Mouse (Mus musculus): ENCODE data around the gene Gm5617. TPM values are rescaled to one million over a fixed set of nuclear protein-coding genes. Genes with fewer than 3 reads are reported as not detected.
"Not testable (repeated sequence)": the region's sequence is repeated elsewhere in the genome, so short reads cannot be mapped to it uniquely, and the experiment has no call there.

The Gm5617 gene
- polyA plus RNA-seq (2017; shearing (Covaris generic)): 10 to 100 TPM; 13.9 to 24.9 TPM

- peak; percentile 97 for ATAC-seq
These were observed at the start of gene Gm5617, which contains the start of gene Rbm7 for GRCm38 (mm10) chr9:48494817-48495547. Gm5617 (plus strand) TSS chr9:48495442. Rbm7 (minus strand) TSS chr9:48495299.

DNA sequence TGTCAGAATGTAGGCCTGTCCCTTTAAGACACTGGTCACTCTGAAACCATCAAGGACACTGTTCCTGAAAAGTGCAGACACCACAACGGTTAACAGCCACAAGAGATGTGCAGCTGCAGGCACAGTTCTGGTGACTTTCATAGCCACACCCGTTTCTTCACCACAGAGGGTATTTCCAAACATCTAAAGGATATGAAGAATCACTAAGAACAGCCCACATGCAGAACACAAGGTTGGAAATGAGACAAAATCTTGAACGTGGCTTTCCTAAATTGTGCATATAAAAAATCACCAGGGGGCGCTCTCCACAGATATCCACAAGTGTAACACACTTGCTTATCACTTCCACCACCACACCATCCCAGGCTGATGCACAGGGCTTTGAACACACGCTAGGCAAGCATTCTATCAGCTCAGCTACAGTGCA is 47.4 kb upstream of the Gm5617 start:
- peak; percentile 46 for ATAC-seq

- ATAC-seq: peak; percentile 87
These were observed 45.2 kb upstream of the Gm5617 start for GRCm38 (mm10) chr9:48450066-48450465.

- no peak for ATAC-seq
These were observed 39.3 kb upstream of the Gm5617 start for GRCm38 (mm10) chr9:48455961-48456360.

DNA sequence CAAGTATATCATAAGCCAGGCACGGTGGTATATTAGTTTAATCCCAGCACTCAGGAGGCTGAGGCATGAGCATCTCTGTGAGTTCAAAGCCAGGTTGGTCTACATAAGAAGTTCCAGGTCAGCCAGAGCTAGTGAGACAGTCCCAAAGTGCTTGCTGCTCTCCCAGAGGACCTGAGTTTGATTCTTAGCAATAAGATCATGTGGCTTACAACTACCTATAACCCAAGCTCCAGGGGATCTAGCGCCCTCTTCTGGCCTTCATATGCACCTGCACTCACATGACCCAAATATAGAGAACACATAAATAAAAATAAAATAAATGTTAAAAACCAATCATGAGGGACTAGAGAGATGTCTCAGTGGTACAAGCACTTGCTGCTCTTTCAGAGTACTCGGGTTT is 36.4 kb upstream of the Gm5617 start:
- ATAC-seq: no peak

DNA sequence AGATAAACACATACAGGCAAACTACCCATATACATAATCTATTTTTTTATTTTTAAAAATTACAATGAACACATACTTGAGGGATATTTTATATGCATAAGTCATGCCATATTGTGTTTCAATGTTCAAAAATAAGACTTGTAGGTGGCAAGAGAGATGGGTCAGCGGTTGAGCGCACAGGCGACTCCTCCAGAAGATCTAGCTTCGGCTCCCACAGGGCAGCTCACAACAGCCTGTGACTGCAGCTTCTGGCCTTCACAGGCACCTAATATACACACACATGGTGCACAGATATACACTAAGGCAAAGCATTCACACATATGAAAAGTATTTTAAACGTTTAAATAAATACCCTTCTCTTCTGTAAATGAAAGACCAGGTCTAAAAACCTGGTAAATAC is 35.9 kb upstream of the Gm5617 start:
- ATAC-seq: no peak

DNA sequence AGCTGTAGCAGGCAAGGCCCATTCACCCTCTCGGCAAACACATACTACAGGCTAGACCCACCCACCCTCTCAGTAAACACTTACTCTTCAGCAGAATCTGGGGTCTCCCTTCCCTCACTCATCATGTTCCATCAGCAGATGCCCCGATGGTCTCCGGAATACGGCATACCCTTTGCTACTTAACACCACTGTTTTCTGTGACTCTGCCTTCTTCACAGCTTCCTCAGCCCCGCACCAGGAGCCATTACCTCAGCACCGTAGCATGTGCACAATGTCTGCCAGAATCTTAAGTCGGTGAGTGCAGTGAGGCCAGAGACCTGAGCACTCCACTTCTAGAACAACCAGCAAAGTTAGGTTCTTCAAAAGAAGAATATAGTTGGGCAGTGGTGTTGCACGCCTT is 34.5 kb upstream of the Gm5617 start:
- no peak for ATAC-seq

DNA sequence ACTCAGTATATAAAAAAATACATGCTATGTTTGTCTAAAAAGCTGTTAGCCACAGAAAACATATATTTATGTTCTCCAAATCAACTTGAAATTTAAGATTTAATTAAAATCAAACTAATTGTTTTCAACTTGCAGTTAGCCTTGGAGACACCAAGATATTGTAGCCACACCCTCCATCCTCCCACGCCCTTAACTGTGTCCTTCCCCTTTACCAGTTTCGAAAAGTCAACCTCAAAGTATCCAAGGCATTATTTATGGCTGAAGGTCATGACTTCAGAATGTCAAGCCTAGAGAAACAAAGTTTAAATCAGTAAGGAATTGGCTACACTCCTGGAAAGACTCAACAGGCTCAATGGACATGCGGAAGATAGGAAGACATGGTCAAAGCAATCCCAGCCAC is 33.7 kb upstream of the Gm5617 start:
- no peak for ATAC-seq

DNA sequence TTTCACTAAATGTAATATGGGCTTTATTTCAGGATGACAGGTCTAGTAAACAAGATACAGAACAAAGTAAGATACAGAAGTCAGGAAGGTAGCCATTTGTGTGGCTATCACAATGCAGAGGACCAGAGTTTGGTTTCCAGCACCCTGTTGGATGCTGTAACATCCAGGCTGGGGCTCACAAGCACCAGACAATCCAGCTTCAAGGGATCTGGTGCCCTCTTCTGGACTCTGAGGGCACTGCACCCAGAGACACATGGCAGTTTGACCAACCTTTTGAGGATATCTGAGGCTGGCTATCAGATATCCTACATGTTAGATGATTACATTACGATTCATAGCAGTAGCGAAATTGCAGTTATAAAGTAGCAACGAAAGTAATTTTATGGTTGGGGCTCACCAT is 29.6 kb upstream of the Gm5617 start:
- no peak for ATAC-seq

- ATAC-seq: peak; percentile 53
These were observed 28.4 kb upstream of the Gm5617 start for GRCm38 (mm10) chr9:48466804-48467203.

GRCm38 (mm10) chr9:48467471-48467870 is 27.8 kb upstream of the Gm5617 start:
- not testable (repeated sequence) for ATAC-seq

DNA sequence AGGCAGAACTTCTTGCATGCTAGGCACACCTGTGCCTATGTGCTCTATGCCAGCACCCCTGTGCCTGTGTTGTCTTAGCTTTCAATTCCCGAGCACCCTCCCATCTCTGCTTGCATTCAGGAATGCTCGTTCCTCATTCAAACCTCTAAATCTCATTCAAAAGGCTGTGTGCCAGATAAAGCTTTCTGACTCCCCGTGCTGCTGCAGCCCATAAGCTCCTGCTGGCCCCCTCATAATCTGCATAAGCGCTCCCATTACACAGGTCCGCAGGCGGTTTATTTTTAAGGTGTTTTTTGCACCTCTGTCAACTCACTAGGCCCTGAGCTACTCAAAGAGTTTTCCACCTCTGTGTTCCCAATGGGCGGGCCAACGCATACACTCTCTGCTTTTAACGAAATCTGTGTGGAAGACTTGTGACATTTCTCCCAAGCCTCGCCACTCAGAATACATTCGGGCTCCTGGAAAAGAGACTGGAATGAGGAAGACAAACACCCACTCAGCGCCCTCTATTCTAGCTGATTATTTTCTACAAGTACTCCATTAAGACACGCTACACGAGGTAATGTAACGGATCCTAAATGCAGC is 22.7 kb upstream of the Gm5617 start:
- ATAC-seq: no peak

DNA sequence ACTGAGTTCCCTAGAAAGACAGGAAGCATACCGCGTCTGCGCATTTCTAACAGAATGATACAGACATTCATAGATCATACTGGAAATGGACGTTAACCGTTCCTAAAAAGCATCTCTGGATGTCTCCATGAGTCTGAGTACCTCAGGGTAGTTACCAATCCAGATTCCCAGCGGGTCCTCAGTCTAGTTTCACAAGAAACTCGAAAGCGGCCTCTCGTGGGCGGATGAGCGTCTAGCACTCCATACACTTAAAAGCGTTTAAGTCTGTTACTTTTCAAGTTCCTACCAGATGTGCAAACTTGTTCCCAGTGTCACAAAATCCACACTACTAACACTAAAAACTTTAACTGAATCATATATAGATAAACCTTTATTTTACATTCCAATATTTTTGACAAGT is 22.1 kb upstream of the Gm5617 start:
- no peak for ATAC-seq

DNA sequence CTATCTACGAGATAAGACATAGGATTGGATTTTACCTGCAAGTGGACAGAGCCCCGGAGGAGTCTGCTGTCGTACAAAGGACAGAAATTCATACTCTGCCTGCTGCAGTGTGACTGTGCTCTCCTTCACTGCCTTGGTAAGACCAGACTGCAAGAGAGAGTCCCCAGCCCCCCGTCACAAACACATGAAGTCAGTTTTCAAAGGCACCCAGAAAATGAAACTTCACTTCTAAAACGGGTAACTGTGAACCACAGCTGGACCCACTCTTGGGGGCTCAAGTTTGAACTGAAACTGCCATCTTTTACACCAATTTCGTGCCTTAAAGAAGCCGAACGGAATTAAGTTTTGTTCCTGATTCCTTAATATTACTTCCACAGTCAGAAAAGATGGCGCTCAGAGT is 20.9 kb upstream of the Gm5617 start:
- no peak for ATAC-seq

DNA sequence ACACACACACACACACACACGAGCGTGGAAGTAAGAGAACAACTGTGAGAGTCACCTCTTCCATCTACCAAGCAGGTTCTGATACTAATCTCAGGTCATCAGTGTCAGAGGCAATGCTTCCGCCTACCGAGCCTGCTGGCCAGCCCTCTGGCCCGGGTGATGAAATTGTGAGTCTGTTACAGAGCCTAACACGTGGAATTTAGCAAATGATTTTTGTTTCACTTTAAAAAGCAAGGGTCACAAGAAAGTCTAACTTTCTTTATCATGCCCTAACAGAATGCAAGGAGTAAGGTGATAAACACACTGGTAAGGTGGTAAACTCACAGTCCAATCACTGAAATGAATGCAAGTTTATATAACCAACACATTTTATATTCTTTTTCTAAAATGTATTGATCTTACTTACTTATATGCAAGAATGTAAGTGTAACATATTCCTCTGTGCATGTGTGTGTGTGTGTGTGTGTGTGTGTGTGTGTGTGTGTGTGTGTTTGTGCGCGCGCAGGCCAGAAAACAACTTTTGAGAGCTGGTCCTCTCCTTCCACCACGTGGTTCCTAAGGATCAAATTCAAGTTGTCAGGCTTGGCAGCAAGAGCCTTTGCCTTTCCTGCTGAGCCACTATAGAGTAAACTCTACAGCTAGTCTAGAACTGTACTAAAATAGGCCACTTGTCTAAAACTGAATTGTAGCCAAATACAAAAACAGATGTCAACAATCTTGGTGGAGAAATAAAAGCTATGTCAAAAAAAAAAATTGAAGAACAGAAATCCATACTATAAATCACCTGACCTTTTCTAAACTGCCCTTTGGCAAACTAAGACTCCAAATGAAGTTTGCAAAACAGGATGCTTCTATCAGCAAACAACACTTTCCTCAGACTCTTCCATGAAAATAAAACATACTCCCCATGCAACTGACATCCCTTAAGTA is 18.7 kb upstream of the Gm5617 start:
- ATAC-seq: no peak

GRCm38 (mm10) chr9:48478808-48479207 is 16.4 kb upstream of the Gm5617 start:
- no peak for ATAC-seq

- ATAC-seq: no peak
These were observed 15.3 kb upstream of the Gm5617 start for GRCm38 (mm10) chr9:48479838-48480410.

DNA sequence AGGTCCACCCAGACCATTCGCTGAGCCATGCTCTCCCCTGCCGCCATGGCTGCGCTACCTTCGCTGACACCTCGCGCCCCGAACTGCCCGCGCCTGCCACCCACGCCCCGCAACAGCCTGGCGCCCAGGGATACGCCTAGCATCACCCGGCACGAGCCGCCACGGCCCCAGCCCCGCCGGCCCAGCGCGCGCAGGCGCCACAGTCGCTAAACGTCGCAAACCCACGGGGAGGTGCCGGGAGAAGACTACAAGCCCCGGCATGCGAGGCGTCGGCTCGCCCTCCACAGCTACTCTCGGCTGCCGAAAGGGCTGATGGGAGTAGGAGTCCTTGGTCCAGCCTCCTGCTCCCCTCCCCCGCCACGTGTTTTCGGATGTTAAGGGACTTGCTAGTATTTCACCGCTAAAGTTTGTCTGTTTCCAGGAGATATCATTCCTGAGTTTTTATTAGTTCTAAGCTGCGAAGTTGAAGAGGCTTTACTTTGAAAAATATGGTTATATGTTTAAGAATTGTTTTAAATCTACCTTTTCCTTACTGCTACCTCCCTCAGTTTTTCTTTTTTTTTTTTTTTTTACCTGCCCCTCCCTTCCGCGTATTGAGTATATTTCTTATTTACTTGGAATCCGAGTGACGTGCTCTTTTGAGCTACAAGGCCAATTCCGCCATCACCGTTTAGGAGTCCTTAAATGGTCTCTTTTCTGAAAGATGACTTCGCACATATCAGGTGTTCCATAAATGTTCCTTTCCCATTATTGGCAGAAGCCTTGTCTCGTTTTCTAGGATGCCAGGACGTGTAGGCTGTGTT is 14.6 kb upstream of the Gm5617 start, which contains the start of gene Rexo2:
Gene Rexo2, minus strand, starts transcription at position 213 of the 803 bp plus-strand sequence.
- ATAC-seq: peak; percentile 95

DNA sequence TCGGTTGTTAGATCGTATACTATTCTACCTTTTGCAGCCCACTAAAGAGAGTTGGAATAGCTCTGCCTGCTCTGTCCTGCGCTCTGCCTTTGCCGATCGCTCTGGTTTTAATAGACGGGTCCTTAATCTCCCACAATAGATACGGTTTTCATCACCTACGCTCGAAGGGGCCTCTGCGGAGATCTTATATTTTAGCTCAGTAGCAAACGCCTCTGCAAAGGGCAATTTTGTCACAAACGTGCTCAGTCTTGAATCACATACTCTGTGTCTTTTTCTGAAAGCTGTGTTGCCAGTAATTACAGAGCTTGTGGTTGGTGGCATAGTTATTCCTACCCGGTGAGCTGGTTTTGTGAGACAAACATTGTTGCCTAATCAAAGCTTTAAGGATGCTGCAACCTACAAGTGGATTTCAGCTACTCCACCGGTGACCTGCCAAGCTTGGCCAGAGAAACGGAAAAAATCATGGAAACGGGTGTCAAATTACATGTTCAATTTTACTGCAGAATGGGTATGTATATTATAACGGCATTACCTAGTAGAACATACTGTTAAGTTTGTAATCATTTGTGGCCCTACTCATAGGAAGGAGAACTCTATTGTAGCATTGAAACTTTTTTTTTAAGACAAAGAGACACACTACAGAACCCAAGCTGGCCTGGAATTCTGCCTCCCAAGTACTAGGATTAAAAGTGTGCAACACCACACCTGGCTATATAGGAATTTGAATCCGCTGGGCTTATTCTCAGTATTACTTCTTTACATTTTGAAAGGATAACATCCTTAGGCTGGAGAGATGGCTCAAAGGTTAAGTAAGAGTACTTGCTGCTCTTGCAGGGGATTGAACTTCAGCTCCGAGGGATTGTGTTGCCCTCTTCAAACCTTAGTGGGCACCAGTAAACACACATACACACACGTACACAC is 13.8 kb upstream of the Gm5617 start:
- ATAC-seq: no peak

GRCm38 (mm10) chr9:48495548-48495932 is 298 bp downstream of the Gm5617 start:
- peak; percentile 37 for ATAC-seq

GRCm38 (mm10) chr9:48501192-48501591 is 6.0 kb downstream of the Gm5617 start:
- no peak for ATAC-seq
